Mouse (Mus musculus): ENCODE results near the gene Atad2b. TPM values are rescaled to one million over a fixed set of nuclear protein-coding genes. Genes with fewer than 3 reads are reported as not detected.

The Atad2b gene
- polyA plus RNA-seq, 1 experiment, result 5.6 TPM

DNA sequence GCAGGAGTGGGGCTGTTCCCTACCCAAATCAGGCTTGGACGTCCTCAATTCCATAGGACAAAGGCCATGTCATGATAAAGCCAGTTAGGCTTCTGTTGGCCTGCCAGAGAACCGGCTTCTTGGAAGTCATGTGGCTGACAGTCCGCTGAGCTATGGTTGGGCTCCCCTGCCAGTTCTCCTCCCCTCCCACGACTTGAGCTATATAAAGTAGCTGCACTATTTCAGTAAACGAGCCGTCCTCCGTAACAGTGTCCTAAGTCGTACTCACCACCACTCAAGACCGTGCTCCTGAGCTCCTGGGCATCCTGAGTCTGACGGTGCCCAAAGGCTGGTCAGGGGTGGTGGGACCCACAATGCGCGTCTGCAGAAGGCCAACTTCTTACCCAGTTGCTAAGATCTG, 156.0 kb downstream of the Atad2b start:
- TF ChIP-seq POLR2A (IDR thresholded peaks at IDR 0.05; ENCODE audit: low read depth, low read length) (no peak), CTCF (conservative IDR thresholded peaks at IDR 0.05; ENCODE audit: insufficient read depth, insufficient read length, low read depth, low read length) (no peak)
- DNase-seq, result no peak
- no peaks in the 10 kb centered on the region for H3K27me3 ChIP-seq (replicated peaks; ENCODE audit: control insufficient read depth, insufficient read depth, low read length)
- no peaks in the 10 kb centered on the region for H3K4me1 ChIP-seq (ENCODE audit: control insufficient read depth, insufficient read depth, low read length)
- WGBS, result 62% methylated on average over 12 of the region's 12 CpGs
- H3K36me3 ChIP-seq (ENCODE audit: control insufficient read depth, insufficient read depth, low read length), result no peaks in the 10 kb centered on the region
- H3K27ac ChIP-seq (ENCODE audit: insufficient read depth, low read depth, low read length), result no peak overlapping the region
- H3K4me3 ChIP-seq (ENCODE audit: insufficient read depth, low read depth, low read length), result no peak overlapping the region

DNA sequence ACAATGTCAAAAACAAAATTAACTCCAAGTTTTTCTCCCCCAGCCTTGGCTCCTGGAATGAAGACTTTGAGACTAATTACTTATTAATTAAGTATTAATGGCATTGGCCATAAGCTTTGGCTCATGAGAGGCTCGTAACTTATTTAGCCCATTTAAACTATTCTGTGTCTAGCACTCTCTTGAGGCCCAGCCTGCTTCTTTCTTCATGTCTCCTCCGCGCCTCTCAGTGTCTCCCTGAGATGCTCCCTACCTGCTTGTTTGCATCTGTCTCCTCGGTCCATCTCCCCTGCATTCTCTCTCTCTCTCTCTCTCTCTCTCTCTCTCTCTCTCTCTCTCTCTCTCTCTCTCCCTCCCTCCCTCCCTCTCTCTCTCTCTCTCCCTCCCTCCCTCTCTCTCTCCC, 164.3 kb downstream of the Atad2b start:
- no peak for DNase-seq
- H3K27me3 ChIP-seq (replicated peaks; ENCODE audit: control insufficient read depth, insufficient read depth, low read length), result no peaks in the 10 kb centered on the region
- TF ChIP-seq CTCF (conservative IDR thresholded peaks at IDR 0.05; ENCODE audit: insufficient read depth, insufficient read length, low read depth, low read length), result no peak
- no peak for TF ChIP-seq POLR2A (IDR thresholded peaks at IDR 0.05; ENCODE audit: low read depth, low read length)
- H3K27ac ChIP-seq (ENCODE audit: insufficient read depth, low read depth, low read length), result no peak overlapping the region
- 93% methylated on average over 4 of the region's 4 CpGs for WGBS
- no peaks in the 10 kb centered on the region for H3K36me3 ChIP-seq (ENCODE audit: control insufficient read depth, insufficient read depth, low read length)
- no peak overlapping the region for H3K4me3 ChIP-seq (ENCODE audit: insufficient read depth, low read depth, low read length)
- no peaks in the 10 kb centered on the region for H3K4me1 ChIP-seq (ENCODE audit: control insufficient read depth, insufficient read depth, low read length)

DNA sequence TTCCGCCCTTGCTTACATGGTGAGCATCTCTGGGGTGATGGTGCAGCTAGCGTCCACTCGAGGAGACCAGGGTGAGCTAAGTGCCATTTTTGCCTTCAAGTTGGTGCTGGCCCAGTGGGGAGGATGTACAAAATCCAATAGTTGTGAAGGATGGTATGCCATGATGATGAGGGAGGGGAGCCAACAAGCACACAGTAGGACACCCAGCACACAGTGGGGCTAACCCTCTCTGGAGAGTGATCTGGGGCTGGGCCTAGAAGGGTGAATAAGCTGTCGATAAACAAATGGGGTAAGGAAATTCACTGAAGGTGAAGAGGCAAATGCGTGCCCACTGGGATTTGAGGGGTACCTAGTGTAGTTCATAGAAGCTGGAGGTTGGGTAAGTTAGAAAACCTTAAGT, 167.6 kb downstream of the Atad2b start:
- TF ChIP-seq POLR2A (IDR thresholded peaks at IDR 0.05; ENCODE audit: low read depth, low read length) (no peak), CTCF (conservative IDR thresholded peaks at IDR 0.05; ENCODE audit: insufficient read depth, insufficient read length, low read depth, low read length) (no peak)
- no peaks in the 10 kb centered on the region for H3K27me3 ChIP-seq (replicated peaks; ENCODE audit: control insufficient read depth, insufficient read depth, low read length)
- 97% methylated on average over 5 of the region's 5 CpGs for WGBS
- no peak overlapping the region for H3K27ac ChIP-seq (ENCODE audit: insufficient read depth, low read depth, low read length)
- DNase-seq, result no peak
- no peaks in the 10 kb centered on the region for H3K4me1 ChIP-seq (ENCODE audit: control insufficient read depth, insufficient read depth, low read length)
- H3K36me3 ChIP-seq (ENCODE audit: control insufficient read depth, insufficient read depth, low read length), result no peaks in the 10 kb centered on the region
- no peak overlapping the region for H3K4me3 ChIP-seq (ENCODE audit: insufficient read depth, low read depth, low read length)

DNA sequence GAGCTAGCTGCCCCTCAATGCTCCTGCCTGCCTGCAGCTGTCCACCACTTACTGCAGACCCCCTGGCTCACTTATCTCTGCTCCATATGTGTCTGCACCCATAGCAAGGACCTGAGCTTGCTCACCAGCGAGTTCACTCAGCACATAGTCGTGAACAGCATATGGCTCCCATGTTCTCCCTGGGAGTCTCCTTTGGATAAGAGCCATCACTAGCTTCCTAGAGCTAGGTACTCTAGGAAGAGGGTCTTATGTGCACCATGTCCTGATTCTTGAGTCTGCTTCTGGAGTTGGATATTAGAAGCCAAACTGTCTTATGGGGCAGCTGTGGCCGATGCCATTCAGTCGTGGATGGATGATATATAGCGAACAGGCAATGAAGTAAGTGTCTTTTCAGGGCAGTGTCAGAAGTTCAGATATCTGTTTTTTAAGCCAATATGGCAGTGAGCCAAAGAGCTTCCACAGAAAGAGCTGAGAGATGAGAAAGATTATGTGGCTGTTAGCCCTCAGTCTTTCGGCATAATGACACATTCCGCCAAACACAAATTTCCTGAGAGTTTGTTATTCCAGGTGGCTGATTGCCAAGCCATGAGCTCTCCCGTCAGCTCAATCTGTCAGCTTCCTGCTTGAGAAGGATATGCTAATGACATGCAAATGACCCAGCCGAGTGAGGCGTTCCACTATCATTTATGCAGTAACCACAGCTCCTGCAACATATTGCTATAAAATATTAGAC, 170.8 kb downstream of the Atad2b start:
- DNase-seq, result peak; percentile 70
- 16% methylated on average over 10 of the region's 10 CpGs for WGBS
- no peak overlapping the region for H3K27ac ChIP-seq (ENCODE audit: insufficient read depth, low read depth, low read length)

DNA sequence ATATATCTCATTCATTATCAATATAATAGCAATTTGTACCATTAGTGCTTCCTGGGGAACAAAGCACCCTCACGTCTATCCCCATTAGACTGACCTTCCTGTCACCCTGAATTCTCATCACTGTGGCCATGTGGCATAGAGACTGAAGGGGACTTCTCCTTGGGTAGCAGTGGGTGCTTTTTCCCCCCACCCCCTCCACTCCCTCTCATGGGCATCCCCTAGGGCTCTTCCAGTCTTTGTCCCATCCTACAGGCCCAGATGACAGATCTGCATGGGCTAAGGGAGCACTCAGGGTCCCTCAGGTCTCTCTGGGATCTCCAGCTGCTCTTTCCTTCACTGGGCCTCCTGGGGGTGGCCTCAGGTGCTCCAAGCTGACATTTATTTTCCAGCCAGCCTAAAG, 171.5 kb downstream of the Atad2b start:
- WGBS, result 68% methylated on average over 1 of the region's 1 CpGs
- TF ChIP-seq POLR2A (IDR thresholded peaks at IDR 0.05; ENCODE audit: low read depth, low read length), result no peak
- TF ChIP-seq CTCF (conservative IDR thresholded peaks at IDR 0.05; ENCODE audit: insufficient read depth, insufficient read length, low read depth, low read length), result no peak
- H3K27ac ChIP-seq (ENCODE audit: insufficient read depth, low read depth, low read length), result no peak overlapping the region
- H3K4me1 ChIP-seq (ENCODE audit: control insufficient read depth, insufficient read depth, low read length), result no peaks in the 10 kb centered on the region
- no peak overlapping the region for H3K4me3 ChIP-seq (ENCODE audit: insufficient read depth, low read depth, low read length)
- no peak for DNase-seq
- H3K27me3 ChIP-seq (replicated peaks; ENCODE audit: control insufficient read depth, insufficient read depth, low read length), result no peaks in the 10 kb centered on the region
- no peaks in the 10 kb centered on the region for H3K36me3 ChIP-seq (ENCODE audit: control insufficient read depth, insufficient read depth, low read length)

More for the DNA sequence above, 170.8 kb downstream of the Atad2b start:
- TF ChIP-seq POLR2A (IDR thresholded peaks at IDR 0.05; ENCODE audit: low read depth, low read length) (no peak), CTCF (conservative IDR thresholded peaks at IDR 0.05; ENCODE audit: insufficient read depth, insufficient read length, low read depth, low read length) (no peak)
- H3K27me3 ChIP-seq (replicated peaks; ENCODE audit: control insufficient read depth, insufficient read depth, low read length), result no peaks in the 10 kb centered on the region
- H3K4me1 ChIP-seq (ENCODE audit: control insufficient read depth, insufficient read depth, low read length), result no peaks in the 10 kb centered on the region
- no peak overlapping the region for H3K4me3 ChIP-seq (ENCODE audit: insufficient read depth, low read depth, low read length)
- no peaks in the 10 kb centered on the region for H3K36me3 ChIP-seq (ENCODE audit: control insufficient read depth, insufficient read depth, low read length)

Other genes with a start within 250 kb of the Atad2b start
- 0.22 and 0.27 TPM in 2 replicates for gene Fam228a, start 178.9 kb upstream of the Atad2b start, polyA plus RNA-seq (2012; rRNA removed)
- 0.81 and 0.91 TPM in 2 replicates for gene Pfn4, start 148.3 kb upstream of the Atad2b start, polyA plus RNA-seq (2012; rRNA removed)
- 0.38 and 0.56 TPM in 2 replicates for gene Fam228b, start 148.1 kb upstream of the Atad2b start, polyA plus RNA-seq (2012; rRNA removed)
- gene Sf3b6, start 99.8 kb upstream of the Atad2b start, polyA plus RNA-seq (2012; rRNA removed), result 79.8 and 83.7 TPM in 2 replicates
- 2.1 and 4.8 TPM in 2 replicates for gene Fkbp1b, start 75.8 kb upstream of the Atad2b start, polyA plus RNA-seq (2012; rRNA removed)
- gene Wdcp, start 74.0 kb upstream of the Atad2b start, polyA plus RNA-seq (2012; rRNA removed), result 6.4 and 7.7 TPM in 2 replicates
- 1.7 and 2.3 TPM in 2 replicates for gene Mfsd2b, start 43.0 kb upstream of the Atad2b start, polyA plus RNA-seq (2012; rRNA removed)
- 9.8 and 10.9 TPM in 2 replicates for gene Ubxn2a, start 9.6 kb upstream of the Atad2b start, polyA plus RNA-seq (2012; rRNA removed)

Measured in kidney, adult 2 months (tissue).